Comparison of ENCODE assay signal across 14 mouse cellular contexts in genomic region chr5:128620408-128620807, GRCm38 (mm10). TPM values are rescaled to one million over a fixed set of nuclear protein-coding genes. Genes with fewer than 3 reads are reported as not detected.
A peak's percentile ranks its signal among the peaks of the same experiment; 100 is the strongest.
DNase-seq lines count a peak whose midpoint lies in the region; ATAC-seq and TF ChIP-seq lines count a peak whose summit lies in the region.
"Had no signal": no experiment of that assay in that cellular context is flagged by ENCODE, and none has a peak within 500 bp of the region (broad histone marks: within the 10 kb centered on the region; RNA-seq: fewer than 3 reads in every experiment).

No protein-coding gene starts in this region.

- H3K4me1 ChIP-seq in forebrain, embryonic 14.5 days (ENCODE audit: control insufficient read depth, insufficient read depth, low read length), result peaks cover 11% of the 10 kb centered on the region
- peaks cover 13% of the 10 kb centered on the region; the same call in 1 of the 2 replicates for H3K4me1 ChIP-seq in forebrain, postnatal 0 days (ENCODE audit: insufficient read depth)
- H3K4me1 ChIP-seq in embryonic facial prominence, embryonic 14.5 days (ENCODE audit: control insufficient read depth, insufficient read depth, low read length), result peaks cover 37% of the 10 kb centered on the region
- H3K4me1 ChIP-seq in midbrain, embryonic 13.5 days (replicated peaks), result peaks cover 31% of the 10 kb centered on the region
- H3K4me1 ChIP-seq: megakaryocyte, embryonic 14.5 days had no signal

- H3K9me3 ChIP-seq in forebrain, embryonic 14.5 days (replicated peaks; ENCODE audit: control insufficient read depth, low read length), result no peaks in the 10 kb centered on the region
- H3K9me3 ChIP-seq in forebrain, postnatal 0 days (ENCODE audit: low read length), result no peaks in the 10 kb centered on the region
- H3K9me3 ChIP-seq in embryonic facial prominence, embryonic 14.5 days (ENCODE audit: control insufficient read depth, low read length), result no peaks in the 10 kb centered on the region
- H3K9me3 ChIP-seq in midbrain, embryonic 13.5 days, result no peaks in the 10 kb centered on the region

- no peak overlapping the region for H3K9ac ChIP-seq in forebrain, embryonic 14.5 days (ENCODE audit: low read length)
- H3K9ac ChIP-seq in forebrain, postnatal 0 days, result no peak overlapping the region
- H3K9ac ChIP-seq in embryonic facial prominence, embryonic 14.5 days (ENCODE audit: low read depth, low read length), result no peak overlapping the region
- H3K9ac ChIP-seq in midbrain, embryonic 13.5 days (replicated peaks), result no peak overlapping the region

- H3K36me3 ChIP-seq in forebrain, embryonic 14.5 days (ENCODE audit: control insufficient read depth, insufficient read depth, low read length), result no peaks in the 10 kb centered on the region
- H3K36me3 ChIP-seq in forebrain, postnatal 0 days (ENCODE audit: insufficient read depth), result no peaks in the 10 kb centered on the region
- H3K36me3 ChIP-seq in embryonic facial prominence, embryonic 14.5 days (ENCODE audit: control insufficient read depth, insufficient read depth, low read length), result no peaks in the 10 kb centered on the region
- H3K36me3 ChIP-seq in midbrain, embryonic 13.5 days, result no peaks in the 10 kb centered on the region

- no peaks in the 10 kb centered on the region for H3K27me3 ChIP-seq in forebrain, embryonic 14.5 days (replicated peaks; ENCODE audit: control insufficient read depth, insufficient read depth, low read length)
- H3K27me3 ChIP-seq in forebrain, postnatal 0 days (ENCODE audit: insufficient read depth, low read length), result peaks cover 6% of the 10 kb centered on the region; the same call in 1 of the 2 replicates
- H3K27me3 ChIP-seq in embryonic facial prominence, embryonic 14.5 days (replicated peaks; ENCODE audit: control insufficient read depth, insufficient read depth, low read length), result no peaks in the 10 kb centered on the region
- peaks cover 14% of the 10 kb centered on the region for H3K27me3 ChIP-seq in midbrain, embryonic 13.5 days
- H3K27me3 ChIP-seq: megakaryocyte, embryonic 14.5 days had no signal

- no peak for TF ChIP-seq POLR2A in brain, embryonic 14.5 days (IDR thresholded peaks at IDR 0.05; ENCODE audit: borderline replicate concordance, extremely low read depth, insufficient read depth, insufficient read length, poor library complexity, severe bottlenecking)

- peak; percentile 41 for DNase-seq in forebrain, embryonic 14.5 days (ENCODE audit: low spot score)
- DNase-seq in forebrain, postnatal 0 days, result no peak
- DNase-seq in brain, embryonic 14.5 days (ENCODE audit: low read depth), result peak; percentile 74
- DNase-seq in embryonic facial prominence, embryonic 14.5 days (ENCODE audit: low spot score), result no peak
- no peak for DNase-seq in frontal cortex, postnatal 10 days (ENCODE audit: low spot score in 2 of 2)
- no peak for DNase-seq in cerebellum, adult 18-20 months
- DNase-seq in gastrocnemius, postnatal 25 days, result no peak
- DNase-seq: cerebellum, adult 9-11 months; heart, adult 2 months; thymus, adult 18-20 months had no signal

- peak; percentile 37; the same call in 1 of the 2 replicates for ATAC-seq in forebrain, embryonic 14.5 days
- no peak for ATAC-seq in forebrain, postnatal 0 days
- peak; percentile 61; the same call in 1 of the 2 replicates for ATAC-seq in embryonic facial prominence, embryonic 14.5 days (ENCODE audit: low read depth)
- ATAC-seq in midbrain, embryonic 13.5 days, result 0 out of 2 replicates have a peak, but pooled peaks have one; percentile 53

- H3K4me2 ChIP-seq in forebrain, embryonic 14.5 days (ENCODE audit: low read length), result no peak overlapping the region
- H3K4me2 ChIP-seq in forebrain, postnatal 0 days (ENCODE audit: low read depth), result no peak overlapping the region
- H3K4me2 ChIP-seq in embryonic facial prominence, embryonic 14.5 days (ENCODE audit: low read depth, low read length), result peak overlapping the region; percentile 25
- no peak overlapping the region for H3K4me2 ChIP-seq in midbrain, embryonic 13.5 days (replicated peaks)

- H3K4me3 ChIP-seq in forebrain, embryonic 14.5 days (ENCODE audit: low read depth, low read length), result no peak overlapping the region
- no peak overlapping the region for H3K4me3 ChIP-seq in forebrain, postnatal 0 days (ENCODE audit: low read depth, low read length)
- no peak overlapping the region for H3K4me3 ChIP-seq in embryonic facial prominence, embryonic 14.5 days (ENCODE audit: low read depth, low read length)
- no peak overlapping the region for H3K4me3 ChIP-seq in midbrain, embryonic 13.5 days (replicated peaks)
- H3K4me3 ChIP-seq: heart, adult 2 months; megakaryocyte, embryonic 14.5 days had no signal

- H3K27ac ChIP-seq in forebrain, embryonic 14.5 days (ENCODE audit: low read depth, low read length), result no peak overlapping the region; the same call in 1 of the 2 replicates
- no peak overlapping the region for H3K27ac ChIP-seq in forebrain, postnatal 0 days (ENCODE audit: low read depth, low read length)
- H3K27ac ChIP-seq in embryonic facial prominence, embryonic 14.5 days (replicated peaks; ENCODE audit: low read depth, low read length), result peak overlapping the region; percentile 79
- no peak overlapping the region for H3K27ac ChIP-seq in midbrain, embryonic 13.5 days
- H3K27ac ChIP-seq: heart, adult 2 months; kidney, postnatal 0 days had no signal

- no peak for TF ChIP-seq CTCF in forebrain, postnatal 0 days (IDR thresholded peaks at IDR 0.05; ENCODE audit: low read depth)
- no peak for TF ChIP-seq CTCF in brain, embryonic 14.5 days (IDR thresholded peaks at IDR 0.05; ENCODE audit: borderline replicate concordance, extremely low read depth, insufficient read depth, insufficient read length)

- WGBS in forebrain, embryonic 14.5 days, result 1% methylated on average over 9 of the region's 9 CpGs
- 4% methylated on average over 9 of the region's 9 CpGs for WGBS in forebrain, postnatal 0 days
- WGBS in embryonic facial prominence, embryonic 14.5 days, result 2% methylated on average over 9 of the region's 9 CpGs
- 0% methylated on average over 9 of the region's 9 CpGs for WGBS in midbrain, embryonic 13.5 days

RNA-seq across cellular contexts. Expression of gene Fzd10, which starts 19.8 kb away (rescaled TPM):
- 2.1 and 2.3 TPM in 2 replicates for polyA plus RNA-seq in forebrain, embryonic 14.5 days (2014; fragmentation: Nextera tagmentation; extraction: Ambion mirVana)
- total RNA-seq in forebrain, postnatal 0 days (2014; rRNA removed), result 4.8 and 9.2 TPM in 2 replicates
- 1.1 and 2.2 TPM in 2 replicates for polyA plus RNA-seq in forebrain, postnatal 0 days (2015; fragmentation: Nextera tagmentation; extraction: Ambion mirVana)
- polyA plus RNA-seq in brain, embryonic 14.5 days (2012; rRNA removed), result 13.8 and 23.6 TPM in 2 replicates
- polyA plus RNA-seq in embryonic facial prominence, embryonic 14.5 days (2014; fragmentation: Nextera tagmentation; extraction: Ambion mirVana), result 4.7 and 7.6 TPM in 2 replicates
- polyA plus RNA-seq in midbrain, embryonic 13.5 days (2015; fragmentation: Nextera tagmentation; extraction: Ambion mirVana), result 10.9 and 14.6 TPM in 2 replicates
- total RNA-seq in gastrocnemius, postnatal 25 days (2021), result 1 to 10 TPM; 3.3 to 4.2 TPM
- total RNA-seq: heart, adult 2 months; liver, adult 2 months had no signal
- polyA plus RNA-seq: liver, adult 2 months had no signal

Comparison
In these comparisons a context has a peak if more than half of its experiments do, and no peak if none do; other contexts are left out.
1. DNase-seq: peak in forebrain, embryonic 14.5 days (single experiment) and brain, embryonic 14.5 days (single experiment); none in forebrain, postnatal 0 days (single experiment), embryonic facial prominence, embryonic 14.5 days (single experiment), frontal cortex, postnatal 10 days (0 of 2), cerebellum, adult 18-20 months (0 of 2) and gastrocnemius, postnatal 25 days (single experiment).